34 mouse cellular contexts compared by ENCODE assay signal in the genomic region with DNA sequence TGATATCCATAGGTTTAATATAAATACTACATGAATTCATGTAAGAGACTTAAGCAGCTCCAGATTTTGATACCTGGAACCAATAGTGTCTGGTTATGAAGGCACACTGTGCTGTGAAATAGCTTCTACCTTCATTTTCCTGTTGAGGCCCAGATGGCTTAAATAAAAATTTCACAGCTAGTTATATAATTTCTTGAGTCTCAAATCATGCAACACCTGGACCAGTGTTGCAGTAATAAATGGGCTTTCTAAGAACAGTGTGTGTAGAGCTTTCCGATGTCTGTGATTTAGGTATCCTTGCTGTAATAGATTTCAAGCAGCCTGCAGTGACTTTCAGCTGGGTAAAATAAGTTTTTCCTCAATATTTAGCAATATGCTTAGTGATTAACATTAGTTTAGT.
"Had no signal": no experiment of that assay in that cellular context is flagged by ENCODE, and none has a peak within 500 bp of the region (broad histone marks: within the 10 kb centered on the region; RNA-seq: fewer than 3 reads in every experiment).

No protein-coding gene starts in this region.

- ATAC-seq: hindbrain, embryonic 16.5 days; hindbrain, postnatal 0 days; inflammation-experienced regulatory T-cells, adult 6 months; intestine, embryonic 15.5 days; intestine, embryonic 16.5 days; intestine, postnatal 0 days had no signal

- H3K4me3 ChIP-seq: heart, embryonic 10.5 days; heart, embryonic 12.5 days; heart, embryonic 13.5 days; heart, embryonic 15.5 days; hindbrain, embryonic 10.5 days; hindbrain, embryonic 12.5 days; hindbrain, embryonic 13.5 days; hindbrain, embryonic 15.5 days; intestine, embryonic 15.5 days; layer of hippocampus, adult 2 months had no signal

- H3K4me2 ChIP-seq: heart, embryonic 11.5 days; heart, embryonic 12.5 days; heart, embryonic 13.5 days; heart, embryonic 15.5 days; hindbrain, embryonic 12.5 days; hindbrain, embryonic 13.5 days; hindbrain, embryonic 14.5 days; hindbrain, embryonic 15.5 days; intestine, embryonic 15.5 days had no signal

- H3K27me3 ChIP-seq: heart, embryonic 12.5 days; heart, embryonic 13.5 days; heart, embryonic 15.5 days; hindbrain, embryonic 12.5 days; hindbrain, embryonic 13.5 days; hindbrain, embryonic 15.5 days; intestine, embryonic 15.5 days had no signal

- DNase-seq: heart, postnatal 10 days; heart, postnatal 14 days; heart, postnatal 36 days; heart, postnatal 4 days; kidney, adult 11 months; kidney, adult 18-20 months; kidney, adult 2 months; kidney, adult 8-10 months; kidney, adult 9 months; kidney, postnatal 10 days; kidney, postnatal 14 days; kidney, postnatal 25 days; kidney, postnatal 36 days; kidney, postnatal 4 days; layer of hippocampus, adult 9-11 months; layer of hippocampus, postnatal 36 days had no signal

- H3K9me3 ChIP-seq: heart, embryonic 10.5 days; heart, embryonic 12.5 days; heart, embryonic 13.5 days; heart, embryonic 15.5 days; hindbrain, embryonic 10.5 days; hindbrain, embryonic 12.5 days; hindbrain, embryonic 13.5 days; hindbrain, embryonic 15.5 days; intestine, embryonic 15.5 days had no signal

- H3K4me1 ChIP-seq: heart, embryonic 10.5 days; heart, embryonic 12.5 days; heart, embryonic 13.5 days; heart, embryonic 15.5 days; hindbrain, embryonic 10.5 days; hindbrain, embryonic 12.5 days; hindbrain, embryonic 13.5 days; hindbrain, embryonic 15.5 days; intestine, embryonic 15.5 days had no signal

- H3K9ac ChIP-seq: heart, embryonic 12.5 days; heart, embryonic 13.5 days; heart, embryonic 15.5 days; hindbrain, embryonic 12.5 days; hindbrain, embryonic 13.5 days; hindbrain, embryonic 14.5 days; hindbrain, embryonic 15.5 days; intestine, embryonic 15.5 days had no signal

- H3K36me3 ChIP-seq: heart, embryonic 10.5 days; heart, embryonic 12.5 days; heart, embryonic 13.5 days; heart, embryonic 15.5 days; hindbrain, embryonic 10.5 days; hindbrain, embryonic 12.5 days; hindbrain, embryonic 13.5 days; hindbrain, embryonic 15.5 days; intestine, embryonic 15.5 days had no signal

- H3K27ac ChIP-seq: heart, embryonic 10.5 days; heart, embryonic 13.5 days; heart, embryonic 15.5 days; hindbrain, embryonic 10.5 days; hindbrain, embryonic 12.5 days; hindbrain, embryonic 13.5 days; hindbrain, embryonic 14.5 days; hindbrain, embryonic 15.5 days; hindbrain, postnatal 0 days; intestine, embryonic 15.5 days; kidney, postnatal 0 days; layer of hippocampus, adult 2 months had no signal
